Mouse (Mus musculus): ENCODE results near the gene Lclat1. TPM values are rescaled to one million over a fixed set of nuclear protein-coding genes. Genes with fewer than 3 reads are reported as not detected.
A peak's percentile ranks its signal among the peaks of the same experiment; 100 is the strongest.

Gene Lclat1
- total and polyA plus RNA-seq, 3 experiments: 6.3 to 9.6 (median 7.0) TPM

- Histone ChIP-seq H3K27ac (ENCODE audit: insufficient read depth, low read depth) (peak overlapping the region; percentile 37), H3K4me1 (ENCODE audit: control insufficient read depth in 1 of 2, insufficient read depth in 2 of 2) (peaks cover 20 to 31% of the 10 kb centered on the region in 2 experiments; a peak in 3 of 4 replicates), H3K4me3 (replicated peaks in 1 of 3; ENCODE audit: low read depth in 2 of 3, low read length in 2 of 3, poor library complexity in 1 of 3) (no peak overlapping the region), H3K4me2 (ENCODE audit: insufficient read depth, low read depth, poor library complexity, severe bottlenecking) (no peak overlapping the region), H3K9ac (ENCODE audit: insufficient read depth, low read depth) (no peak overlapping the region), H3K9me3 (replicated peaks; ENCODE audit: low read length) (no peaks in the 10 kb centered on the region), H3K79me2 (replicated peaks; ENCODE audit: control insufficient read depth, extremely low read depth, insufficient read depth, poor library complexity, severe bottlenecking) (no peaks in the 10 kb centered on the region), H3K36me3 (replicated peaks in 1 of 2; ENCODE audit: control insufficient read depth in 1 of 2, insufficient read depth in 1 of 2, low read length in 1 of 2) (no peaks in the 10 kb centered on the region), H3K27me3 (replicated peaks) (no peaks in the 10 kb centered on the region)
- in situ Hi-C loops (cut with MboI; ENCODE audit: low pct_ligation_motif_present, low pct_unique_long_range_greater_than_20kb, low sequenced_read_pairs) (no loop called here), dilution Hi-C loops (cut with MboI; ENCODE audit: extremely low pct_ligation_motif_present, extremely low pct_unique_long_range_greater_than_20kb, low sequenced_read_pairs) (no loop called here)
- peak; percentile 38 for DNase-seq (ENCODE audit: extremely low read depth)
- TF ChIP-seq ZKSCAN1 (IDR thresholded peaks at IDR 0.05; ENCODE audit: borderline replicate concordance, low read depth, low read length) (peak; percentile 98), RAD21 (IDR thresholded peaks at IDR 0.05; ENCODE audit: low read depth, low read length) (no peak), HCFC1 (IDR thresholded peaks at IDR 0.05; ENCODE audit: low read depth, low read length) (peak; percentile 22; the same call in 1 of the 2 replicates)
Measured at GRCm38 (mm10) chr17:73262558-73262957, 154.8 kb downstream of the Lclat1 start.

DNA sequence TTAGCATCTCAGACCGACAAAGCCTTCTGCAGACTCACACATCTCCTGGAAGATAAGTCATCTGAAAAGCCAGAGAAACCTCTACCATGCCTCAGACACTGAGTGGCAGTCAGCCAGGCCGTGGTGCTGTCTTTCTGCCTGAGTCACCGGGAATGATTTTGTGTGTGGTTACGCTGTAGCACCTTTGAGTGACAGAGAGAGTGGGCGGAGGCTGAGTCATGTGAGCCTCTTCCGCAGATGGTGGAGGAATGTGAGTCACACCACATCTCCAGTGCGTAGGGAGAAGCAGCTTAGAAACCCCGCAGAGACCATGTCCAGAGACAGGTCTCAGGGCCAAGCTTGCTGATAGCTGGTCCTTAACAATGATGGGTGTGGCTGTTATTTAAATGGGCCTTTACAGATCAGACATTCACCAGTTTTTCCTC is 155.3 kb downstream of the Lclat1 start:
- dilution Hi-C loops (cut with MboI; ENCODE audit: extremely low pct_ligation_motif_present, extremely low pct_unique_long_range_greater_than_20kb, low sequenced_read_pairs): no loop called here
- Histone ChIP-seq H3K9ac (ENCODE audit: insufficient read depth, low read depth) (no peak overlapping the region), H3K27ac (ENCODE audit: insufficient read depth, low read depth) (peak overlapping the region; percentile 37), H3K36me3 (replicated peaks in 1 of 2; ENCODE audit: control insufficient read depth in 1 of 2, insufficient read depth in 1 of 2, low read length in 1 of 2) (no peaks in the 10 kb centered on the region), H3K4me1 (ENCODE audit: control insufficient read depth in 1 of 2, insufficient read depth in 2 of 2) (peaks cover 20 to 27% of the 10 kb centered on the region in 2 experiments; a peak in 3 of 4 replicates), H3K4me3 (replicated peaks in 1 of 3; ENCODE audit: low read depth in 2 of 3, low read length in 2 of 3, poor library complexity in 1 of 3) (no peak overlapping the region), H3K4me2 (ENCODE audit: insufficient read depth, low read depth, poor library complexity, severe bottlenecking) (no peak overlapping the region), H3K27me3 (replicated peaks) (no peaks in the 10 kb centered on the region), H3K9me3 (replicated peaks; ENCODE audit: low read length) (peaks cover 2% of the 10 kb centered on the region), H3K79me2 (replicated peaks; ENCODE audit: control insufficient read depth, extremely low read depth, insufficient read depth, poor library complexity, severe bottlenecking) (no peaks in the 10 kb centered on the region)
- peak; percentile 90 for DNase-seq (ENCODE audit: extremely low read depth)
- in situ Hi-C loops (cut with MboI; ENCODE audit: low pct_ligation_motif_present, low pct_unique_long_range_greater_than_20kb, low sequenced_read_pairs): no loop called here
- TF ChIP-seq JUN (IDR thresholded peaks at IDR 0.05; ENCODE audit: insufficient read depth, low read depth, low read length) (0 out of 2 replicates have a peak, but pooled peaks have one; percentile 22), RAD21 (IDR thresholded peaks at IDR 0.05; ENCODE audit: low read depth, low read length) (no peak; the same call in 1 of the 2 replicates), KAT2A (IDR thresholded peaks at IDR 0.05; ENCODE audit: insufficient replicate concordance, low read length) (no peak), SIN3A (IDR thresholded peaks at IDR 0.05; ENCODE audit: low read length) (0 out of 2 replicates have a peak, but pooled peaks have one; percentile 19), CTCF (conservative IDR thresholded peaks at IDR 0.05 in 1 of 2, IDR thresholded peaks at IDR 0.05 in 1 of 2; ENCODE audit: low read depth in 2 of 2, low read length in 2 of 2) (no peak), E2F4 (IDR thresholded peaks at IDR 0.05; ENCODE audit: insufficient replicate concordance, low read depth, low read length) (no peak), RCOR1 (conservative IDR thresholded peaks at IDR 0.05; ENCODE audit: low read depth, low read length) (no peak), NRF1 (IDR thresholded peaks at IDR 0.05; ENCODE audit: low read depth, low read length) (0 out of 2 replicates have a peak, but pooled peaks have one; percentile 6), GABPA (IDR thresholded peaks at IDR 0.05; ENCODE audit: insufficient replicate concordance, low read depth, low read length) (no peak), MAZ (IDR thresholded peaks at IDR 0.05; ENCODE audit: low read depth, low read length) (no peak), ETS1 (conservative IDR thresholded peaks at IDR 0.05; ENCODE audit: low read depth, low read length) (peak; percentile 78), MYC (IDR thresholded peaks at IDR 0.05; ENCODE audit: low read depth, low read length) (no peak), SMC3 (IDR thresholded peaks at IDR 0.05; ENCODE audit: low read depth, low read length) (no peak), ZMIZ1 (IDR thresholded peaks at IDR 0.05; ENCODE audit: low read depth, low read length) (no peak), USF1 (IDR thresholded peaks at IDR 0.05; ENCODE audit: low read depth, low read length) (peak; percentile 78), MAX (IDR thresholded peaks at IDR 0.05; ENCODE audit: low read length) (peak; percentile 80), POLR2AphosphoS2 (IDR thresholded peaks at IDR 0.05; ENCODE audit: low read depth, low read length) (no peak), CHD1 (IDR thresholded peaks at IDR 0.05; ENCODE audit: low read depth, low read length) (no peak), ZKSCAN1 (IDR thresholded peaks at IDR 0.05; ENCODE audit: borderline replicate concordance, low read depth, low read length) (no peak), BHLHE40 (IDR thresholded peaks at IDR 0.05; ENCODE audit: low read depth, low read length) (peak; percentile 97), MEF2A (IDR thresholded peaks at IDR 0.05; ENCODE audit: borderline replicate concordance, low read depth, low read length) (no peak), ZNF384 (IDR thresholded peaks at IDR 0.05; ENCODE audit: low read depth, low read length) (no peak), PAX5 (IDR thresholded peaks at IDR 0.05; ENCODE audit: low read length) (no peak), UBTF (IDR thresholded peaks at IDR 0.05; ENCODE audit: low read depth, low read length) (no peak), EP300 (IDR thresholded peaks at IDR 0.05; ENCODE audit: low read length) (peak; percentile 54), JUND (conservative IDR thresholded peaks at IDR 0.05; ENCODE audit: low read depth, low read length) (0 out of 2 replicates have a peak, but pooled peaks have one; percentile 25), TBP (conservative IDR thresholded peaks at IDR 0.05; ENCODE audit: low read depth, low read length) (0 out of 2 replicates have a peak, but pooled peaks have one; percentile 45), HCFC1 (IDR thresholded peaks at IDR 0.05; ENCODE audit: low read depth, low read length) (0 out of 2 replicates have a peak, but pooled peaks have one; percentile 7), ELF1 (IDR thresholded peaks at IDR 0.05; ENCODE audit: low read depth, low read length) (peak; percentile 53), ZC3H11A (IDR thresholded peaks at IDR 0.05; ENCODE audit: low read depth, low read length) (no peak), IRF4 (IDR thresholded peaks at IDR 0.05; ENCODE audit: low read depth, low read length) (peak; percentile 61; the same call in 1 of the 2 replicates)

Data from CH12.LX (cell line).